Mouse (Mus musculus) forebrain, embryonic 14.5 days (tissue): ENCODE measurements around the gene Rgs2. TPM values are rescaled to one million over a fixed set of nuclear protein-coding genes. Genes with fewer than 3 reads are reported as not detected.

Source experiments
- ATAC-seq: fragments of 200-750 bp; cut with Nextera tagmentation; 2 replicates; pipeline ENCODE4 v1.8.0; 2017; ENCODE audit warnings: mild to moderate bottlenecking, moderate library complexity
- DNase-seq: peaks from one replicate; pipeline ENCODE4 v3.0.0-alpha.2; 2015; ENCODE audit warnings: low spot score
- H3K27ac ChIP-seq: fragments of 300-500 bp; sonication (generic); 2 replicates; pipeline ENCODE4 v1.5.1; 2014; ENCODE audit warnings: low read depth, mild to moderate bottlenecking, control low read depth, low read length, moderate library complexity
- H3K27me3 ChIP-seq: fragments of 300-500 bp; sonication (generic); replicated peaks from 2 replicates; pipeline ENCODE4 v1.6.1; 2014; ENCODE audit warnings: low read length, control low read depth, mixed read lengths; ENCODE audit not compliant: control insufficient read depth, insufficient read depth
- H3K36me3 ChIP-seq: fragments of 300-500 bp; sonication (generic); 2 replicates; pipeline ENCODE4 v1.6.1; 2014; ENCODE audit warnings: low read length, control low read depth; ENCODE audit not compliant: control insufficient read depth, insufficient read depth
- H3K4me1 ChIP-seq: fragments of 300-500 bp; sonication (generic); 2 replicates; pipeline ENCODE4 v1.6.1; 2014; ENCODE audit warnings: antibody characterized with exemption, low read length, control low read depth; ENCODE audit not compliant: control insufficient read depth, insufficient read depth
- H3K4me2 ChIP-seq: fragments of 300-500 bp; sonication (generic); 2 replicates; pipeline ENCODE4 v1.6.1; 2014; ENCODE audit warnings: mild to moderate bottlenecking, control low read depth, low read length
- H3K4me3 ChIP-seq: fragments of 300-500 bp; sonication (generic); 2 replicates; pipeline ENCODE4 v1.5.1; 2014; ENCODE audit warnings: low read depth, low read length, control low read depth
- H3K9ac ChIP-seq: fragments of 300-500 bp; sonication (generic); 2 replicates; pipeline ENCODE4 v1.6.1; 2014; ENCODE audit warnings: mild to moderate bottlenecking, low read length, control low read depth, moderate library complexity
- H3K9me3 ChIP-seq: fragments of 300-500 bp; sonication (generic); replicated peaks from 2 replicates; pipeline ENCODE4 v1.6.1; 2016; ENCODE audit warnings: low read length, control low read depth, mixed read lengths; ENCODE audit not compliant: control insufficient read depth
- WGBS: fragments of 180-500 bp; shearing (Covaris S2); extraction: QIAGEN DNeasy Blood & Tissue Kit; methylation state at CpG from one replicate; pipeline ENCODE4 v1.1.7; 2014; 5-methylcytosine and 5-hydroxymethylcytosine counted together
- polyA plus RNA-seq: library from polyadenylated mRNA; unstranded; fragments of >200 nt; fragmentation: Nextera tagmentation; extraction: Ambion mirVana; gene quantifications from 2 replicates; pipeline ENCODE4 v1.2.1, GENCODE M21; 2014

Rgs2 gene
- polyA plus RNA-seq, 1 experiment from 2014 or later, result 98.0 TPM

- no peaks in the 10 kb centered on the region for H3K36me3 ChIP-seq
- H3K4me2 ChIP-seq, result no peak overlapping the region
- H3K27me3 ChIP-seq, result no peaks in the 10 kb centered on the region
- no peak for DNase-seq
- H3K4me3 ChIP-seq, result no peak overlapping the region
- H3K27ac ChIP-seq, result no peak overlapping the region
- H3K9me3 ChIP-seq, result no peaks in the 10 kb centered on the region
- 80% methylated on average over 2 of the region's 2 CpGs for WGBS
- ATAC-seq, result no peak
- H3K4me1 ChIP-seq, result no peaks in the 10 kb centered on the region
- H3K9ac ChIP-seq, result no peak overlapping the region
Measured at GRCm38 (mm10) chr1:143992528-143992927, 11.4 kb downstream of the Rgs2 start.

- Histone ChIP-seq H3K4me1 (no peaks in the 10 kb centered on the region), H3K27me3 (no peaks in the 10 kb centered on the region), H3K4me2 (no peak overlapping the region), H3K36me3 (no peaks in the 10 kb centered on the region), H3K4me3 (no peak overlapping the region), H3K9me3 (no peaks in the 10 kb centered on the region), H3K9ac (no peak overlapping the region), H3K27ac (no peak overlapping the region)
- 72% methylated on average over 5 of the region's 5 CpGs for WGBS
- ATAC-seq, result no peak
- no peak for DNase-seq
Measured at GRCm38 (mm10) chr1:143990263-143990662, 13.7 kb downstream of the Rgs2 start.

- no peaks in the 10 kb centered on the region for H3K9me3 ChIP-seq
- no peaks in the 10 kb centered on the region for H3K4me1 ChIP-seq
- H3K27me3 ChIP-seq, result no peaks in the 10 kb centered on the region
- H3K4me2 ChIP-seq, result no peak overlapping the region
- DNase-seq (peak; percentile 51), ATAC-seq (peak; percentile 79)
- whole genome bisulfite sequencing, result 22% methylated on average over 5 of the region's 5 CpGs
- no peak overlapping the region for H3K9ac ChIP-seq
- no peak overlapping the region for H3K27ac ChIP-seq
- no peaks in the 10 kb centered on the region for H3K36me3 ChIP-seq
- no peak overlapping the region for H3K4me3 ChIP-seq
Measured at GRCm38 (mm10) chr1:143989773-143990172, 14.2 kb downstream of the Rgs2 start.

- ATAC-seq (no peak), DNase-seq (no peak)
- H3K27ac ChIP-seq, result no peak overlapping the region
- no peak overlapping the region for H3K4me2 ChIP-seq
- no peaks in the 10 kb centered on the region for H3K27me3 ChIP-seq
- 87% methylated on average over 6 of the region's 6 CpGs for WGBS
- no peaks in the 10 kb centered on the region for H3K36me3 ChIP-seq
- H3K4me1 ChIP-seq, result no peaks in the 10 kb centered on the region
- no peaks in the 10 kb centered on the region for H3K9me3 ChIP-seq
- no peak overlapping the region for H3K9ac ChIP-seq
- H3K4me3 ChIP-seq, result no peak overlapping the region
Measured at GRCm38 (mm10) chr1:143988756-143989155, 15.2 kb downstream of the Rgs2 start.

- Histone ChIP-seq H3K4me3 (no peak overlapping the region), H3K27me3 (no peaks in the 10 kb centered on the region), H3K9ac (no peak overlapping the region), H3K4me2 (no peak overlapping the region), H3K36me3 (no peaks in the 10 kb centered on the region), H3K27ac (no peak overlapping the region), H3K9me3 (no peaks in the 10 kb centered on the region), H3K4me1 (no peaks in the 10 kb centered on the region)
- 88% methylated on average over 6 of the region's 6 CpGs for WGBS
- no peak for ATAC-seq
- no peak for DNase-seq
Measured at GRCm38 (mm10) chr1:143984988-143985625, 18.9 kb downstream of the Rgs2 start.

GRCm38 (mm10) chr1:143982765-143983312 lies 21.1 kb downstream of the Rgs2 start:
- Histone ChIP-seq H3K4me1 (no peaks in the 10 kb centered on the region), H3K4me3 (no peak overlapping the region), H3K36me3 (no peaks in the 10 kb centered on the region), H3K9ac (no peak overlapping the region), H3K27ac (peak overlapping the region; percentile 28), H3K27me3 (no peaks in the 10 kb centered on the region), H3K9me3 (no peaks in the 10 kb centered on the region), H3K4me2 (no peak overlapping the region)
- DNase-seq (peak; percentile 51), ATAC-seq (peak; percentile 74)
- WGBS, result 19% methylated on average over 3 of the region's 3 CpGs

- peak overlapping the region; percentile 52; the same call in 1 of the 2 replicates for H3K27ac ChIP-seq
Measured at GRCm38 (mm10) chr1:143982085-143982764, 21.7 kb downstream of the Rgs2 start.

GRCm38 (mm10) chr1:143980811-143981210 lies 23.1 kb downstream of the Rgs2 start:
- Histone ChIP-seq H3K4me1 (no peaks in the 10 kb centered on the region), H3K36me3 (no peaks in the 10 kb centered on the region), H3K27ac (no peak overlapping the region), H3K4me3 (no peak overlapping the region), H3K9ac (no peak overlapping the region), H3K4me2 (no peak overlapping the region), H3K27me3 (no peaks in the 10 kb centered on the region), H3K9me3 (no peaks in the 10 kb centered on the region)
- no peak for ATAC-seq
- no peak for DNase-seq

More at GRCm38 (mm10) chr1:143982085-143982764, 21.7 kb downstream of the Rgs2 start:
- DNase-seq, result no peak
- no peaks in the 10 kb centered on the region for H3K4me1 ChIP-seq
- 48% methylated on average over 2 of the region's 2 CpGs for WGBS
- H3K9me3 ChIP-seq, result no peaks in the 10 kb centered on the region
- no peak overlapping the region for H3K4me3 ChIP-seq
- peak; percentile 32; the same call in 1 of the 2 replicates for ATAC-seq
- no peak overlapping the region for H3K4me2 ChIP-seq
- H3K27me3 ChIP-seq, result no peaks in the 10 kb centered on the region
- no peaks in the 10 kb centered on the region for H3K36me3 ChIP-seq
- no peak overlapping the region for H3K9ac ChIP-seq

GRCm38 (mm10) chr1:143974637-143975036 lies 29.3 kb downstream of the Rgs2 start:
- Histone ChIP-seq H3K27ac (no peak overlapping the region), H3K4me2 (no peak overlapping the region), H3K9ac (no peak overlapping the region), H3K36me3 (no peaks in the 10 kb centered on the region), H3K27me3 (no peaks in the 10 kb centered on the region), H3K4me1 (no peaks in the 10 kb centered on the region), H3K9me3 (no peaks in the 10 kb centered on the region), H3K4me3 (no peak overlapping the region)
- DNase-seq (no peak), ATAC-seq (no peak)
- WGBS, result 98% methylated on average over 2 of the region's 2 CpGs
